ENCODE assay signal across 9 mouse cellular contexts in the genomic region with DNA sequence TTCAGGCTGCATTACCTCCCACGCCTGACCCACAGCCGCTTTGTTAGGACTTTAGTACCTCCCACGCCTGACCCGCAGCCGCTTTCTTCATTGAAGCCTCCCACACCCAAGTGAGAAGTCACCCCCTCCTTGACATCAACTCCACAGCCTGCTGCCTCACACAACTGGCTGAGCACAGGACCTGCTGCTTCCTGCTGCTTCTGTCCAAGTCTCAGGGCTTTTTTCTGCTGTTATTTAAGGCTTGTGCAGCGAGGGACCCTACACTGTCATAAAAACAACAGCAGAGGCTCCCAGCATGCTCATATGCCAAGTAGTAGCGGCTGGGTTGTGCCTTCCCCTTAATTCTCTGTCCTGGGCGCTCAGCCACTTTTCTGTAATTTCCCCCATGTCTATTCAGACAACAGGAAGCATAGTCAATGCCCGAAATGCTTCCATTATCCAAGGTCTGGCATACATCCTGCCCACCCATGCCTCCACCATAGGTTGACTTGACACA. TPM values are rescaled to one million over a fixed set of nuclear protein-coding genes. Genes with fewer than 3 reads are reported as not detected.
A peak's percentile ranks its signal among the peaks of the same experiment; 100 is the strongest.
DNase-seq lines count a peak whose midpoint lies in the region; ATAC-seq lines count a peak whose summit lies in the region.
"Had no signal": no experiment of that assay in that cellular context is flagged by ENCODE, and none has a peak within 500 bp of the region (broad histone marks: within the 10 kb centered on the region; RNA-seq: fewer than 3 reads in every experiment).

No protein-coding gene starts in this region.

- peak; percentile 31 to 51 for DNase-seq in cerebellum, postnatal 10 days
- DNase-seq in cerebellum, adult 18-20 months, result no peak
- no peak for DNase-seq in midbrain, embryonic 10.5 days (ENCODE audit: low spot score)
- peak; percentile 29 for DNase-seq in heart, postnatal 4 days
- DNase-seq in naive thymus-derived CD4-positive, alpha-beta T cell, adult 2 months (ENCODE audit: low read depth), result peak; percentile 49
- no peak for DNase-seq in adrenal gland, postnatal 10 days
- DNase-seq in MN1 (ENCODE audit: low spot score), result no peak
- DNase-seq: liver had no signal

- no peak overlapping the region for H3K9ac ChIP-seq in midbrain, embryonic 15.5 days

- no peak overlapping the region for H3K4me2 ChIP-seq in midbrain, embryonic 15.5 days

- ATAC-seq in midbrain, embryonic 15.5 days (replicated peaks), result no peak

- H3K36me3 ChIP-seq in midbrain, embryonic 15.5 days (replicated peaks), result 0 out of 2 replicates have a peak, but pooled peaks cover 2% of the 10 kb centered on the region
- peaks cover 9% of the 10 kb centered on the region; the same call in 1 of the 2 replicates for H3K36me3 ChIP-seq in midbrain, embryonic 10.5 days

- H3K27ac ChIP-seq in midbrain, embryonic 15.5 days, result peak overlapping the region; percentile 42; the same call in 1 of the 2 replicates
- no peak overlapping the region for H3K27ac ChIP-seq in midbrain, embryonic 10.5 days (replicated peaks)

- no peaks in the 10 kb centered on the region for H3K27me3 ChIP-seq in midbrain, embryonic 15.5 days (replicated peaks)
- no peaks in the 10 kb centered on the region for H3K27me3 ChIP-seq in midbrain, embryonic 10.5 days (ENCODE audit: low read depth, poor library complexity, severe bottlenecking)

- H3K4me1 ChIP-seq in midbrain, embryonic 15.5 days, result 0 out of 2 replicates have a peak, but pooled peaks cover 4% of the 10 kb centered on the region
- H3K4me1 ChIP-seq in midbrain, embryonic 10.5 days, result peaks cover 3% of the 10 kb centered on the region; the same call in 1 of the 2 replicates

- no peak overlapping the region for H3K4me3 ChIP-seq in midbrain, embryonic 15.5 days
- no peak overlapping the region for H3K4me3 ChIP-seq in midbrain, embryonic 10.5 days

- H3K9me3 ChIP-seq in midbrain, embryonic 15.5 days, result no peaks in the 10 kb centered on the region
- no peaks in the 10 kb centered on the region for H3K9me3 ChIP-seq in midbrain, embryonic 10.5 days (replicated peaks)

- WGBS in midbrain, embryonic 15.5 days, result 69% methylated on average over 9 of the region's 9 CpGs
- 88% methylated on average over 9 of the region's 9 CpGs for WGBS in midbrain, embryonic 10.5 days

RNA-seq across cellular contexts. Expression of a gene that starts 15.0 kb away (rescaled TPM):
- polyA plus RNA-seq in midbrain, embryonic 15.5 days (2015; fragmentation: Nextera tagmentation; extraction: Ambion mirVana), result 77.3 and 79.9 TPM in 2 replicates
- 58.4 and 63.5 TPM in 2 replicates for polyA plus RNA-seq in midbrain, embryonic 10.5 days (2016; fragmentation: Nextera tagmentation; extraction: Ambion mirVana)
- 10 to 100 TPM; 29.3 to 31.3 TPM for total RNA-seq in heart, postnatal 4 days (2021)
- total RNA-seq in adrenal gland, postnatal 10 days (2021), result 10 to 100 TPM; 35.9 to 41.6 TPM

Comparison
In these comparisons a context has a peak if more than half of its experiments do, and no peak if none do; other contexts are left out.
1. DNase-seq: peak in cerebellum, postnatal 10 days (2 of 2), heart, postnatal 4 days (single experiment) and naive thymus-derived CD4-positive, alpha-beta T cell, adult 2 months (single experiment); none in cerebellum, adult 18-20 months (0 of 2), midbrain, embryonic 10.5 days (single experiment), adrenal gland, postnatal 10 days (single experiment) and MN1 (single experiment).